Mouse (Mus musculus) olfactory bulb, adult 2 months (tissue): ENCODE measurements around the gene Olfr1200. TPM values are rescaled to one million over a fixed set of nuclear protein-coding genes. Genes with fewer than 3 reads are reported as not detected.

ENCODE experiments used
- H3K27ac ChIP-seq: fragments of 200-500 bp; 2 replicates; pipeline ENCODE4 v1.5.1; 2012; ENCODE audit warnings: low read depth, low read length; ENCODE audit not compliant: insufficient read depth
- H3K4me1 ChIP-seq: fragments of 200-500 bp; 2 replicates; pipeline ENCODE4 v1.6.1; 2012; ENCODE audit warnings: low read length; ENCODE audit not compliant: control insufficient read depth, insufficient read depth
- H3K4me3 ChIP-seq: fragments of 200-500 bp; 2 replicates; pipeline ENCODE4 v1.5.1; 2012; ENCODE audit warnings: mild to moderate bottlenecking, low read depth, low read length, moderate library complexity; ENCODE audit not compliant: insufficient read depth
- CTCF ChIP-seq: fragments of 200-500 bp; IDR thresholded peaks from 2 replicates; pipeline ENCODE4 v1.5.1; 2012; ENCODE audit warnings: low read depth, mild to moderate bottlenecking, low read length, moderate library complexity; ENCODE audit not compliant: insufficient read depth
- POLR2A ChIP-seq: fragments of 200-500 bp; IDR thresholded peaks from 2 replicates; pipeline ENCODE4 v1.6.1; 2012; ENCODE audit warnings: mild to moderate bottlenecking, low read depth, low read length, moderate library complexity; ENCODE audit not compliant: insufficient read depth
- WGBS: fragments of 180-500 bp; shearing (Covaris S2); methylation state at CpG from one replicate; pipeline ENCODE4 v1.1.7; 2018; 5-methylcytosine and 5-hydroxymethylcytosine counted together
- polyA plus RNA-seq: library from polyadenylated mRNA; stranded (reverse); fragments of >200 nt; gene quantifications from 2 replicates; pipeline ENCODE4 v1.2.4, GENCODE M21; 2012; ENCODE audit warnings: low replicate concordance; ENCODE audit not compliant: missing spikeins, insufficient read depth, insufficient read length

Olfr1200 gene
- polyA plus RNA-seq, result not detected in 2 replicates

DNA sequence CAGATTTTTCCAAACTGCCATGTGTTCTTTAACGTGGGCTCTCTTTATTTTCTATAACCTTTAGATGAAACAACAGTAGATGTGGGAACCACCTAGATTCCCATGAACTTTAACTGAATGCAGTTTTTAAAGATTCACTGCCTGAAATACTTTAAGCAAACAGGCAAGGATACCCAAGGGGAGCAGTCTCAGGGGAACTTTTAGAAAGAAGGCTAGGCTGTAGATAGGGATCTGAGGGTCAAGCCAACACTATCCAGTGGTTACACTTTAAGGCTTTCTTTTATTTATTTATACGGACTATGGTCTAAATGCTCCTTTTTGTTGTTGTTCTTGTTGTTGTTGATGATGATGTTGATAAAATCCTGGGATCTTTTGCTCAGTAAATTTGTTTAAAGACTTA lies at the start of gene Olfr1200:
TSS of gene Olfr1200 (minus strand) at position 101 of the 400 bp plus-strand sequence.
- no peak within 1 kb of the TSS for H3K27ac ChIP-seq

DNA sequence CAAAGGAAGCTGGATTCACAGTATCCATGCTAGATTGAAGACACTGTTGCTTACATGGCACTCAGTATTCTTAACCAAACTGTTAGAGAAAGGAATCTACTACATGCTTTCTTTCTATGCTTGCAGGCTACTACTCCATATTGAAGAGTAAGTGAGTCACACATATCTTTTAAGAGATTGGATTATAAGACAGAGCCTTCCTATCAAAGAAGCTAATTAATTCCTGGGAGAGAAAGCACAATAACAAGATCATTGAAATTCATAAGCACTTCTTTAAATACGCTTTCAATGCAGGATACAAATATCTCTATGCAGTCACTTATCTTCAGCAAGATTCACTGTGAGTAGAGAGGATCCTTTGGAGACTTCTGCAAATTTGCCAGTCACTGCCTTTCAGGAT lies 43.9 kb upstream of the Olfr1200 start, which contains the start of gene Olfr1202:
TSS of gene Olfr1202 (plus strand) at position 301 of the 400 bp plus-strand sequence.
- H3K27ac ChIP-seq, result no peak within 1 kb of the TSS
- WGBS, result 80% methylated on average over 1 of the region's 1 CpGs
- no peak for TF ChIP-seq POLR2A
- TF ChIP-seq CTCF, result no peak
- H3K4me3 ChIP-seq, result no peak within 1 kb of the TSS
- H3K4me1 ChIP-seq, result no peaks in the 10 kb centered on the region

More for the DNA sequence above, at the start of gene Olfr1200:
- 77% methylated on average over 2 of the region's 2 CpGs for WGBS
- TF ChIP-seq CTCF, result no peak
- no peak for TF ChIP-seq POLR2A
- Histone ChIP-seq H3K4me1 (no peaks in the 10 kb centered on the region), H3K4me3 (no peak within 1 kb of the TSS)

DNA sequence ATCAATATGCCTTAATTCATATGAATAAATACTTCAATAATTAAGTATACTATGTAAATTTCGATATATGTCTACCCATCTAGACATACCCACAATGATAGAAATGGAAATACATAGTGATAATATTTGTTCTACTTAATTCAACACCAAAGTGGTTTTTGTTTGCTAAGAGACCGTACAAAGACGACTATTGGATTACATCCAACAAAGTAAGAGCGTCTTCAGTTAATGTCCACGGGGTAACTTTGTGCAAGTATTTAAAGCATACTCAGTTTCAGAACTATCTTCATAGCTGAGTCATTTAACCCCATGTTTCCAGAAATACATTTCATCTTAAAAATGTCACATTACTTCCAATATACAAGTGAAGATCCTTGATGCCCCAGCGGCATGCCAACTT lies 22.4 kb upstream of the Olfr1200 start, which contains the start of gene Olfr1201:
TSS of gene Olfr1201 (plus strand) at position 301 of the 400 bp plus-strand sequence.
- H3K4me3 ChIP-seq, result no peak within 1 kb of the TSS
- H3K27ac ChIP-seq, result no peak within 1 kb of the TSS
- WGBS, result 82% methylated on average over 6 of the region's 6 CpGs
- no peaks in the 10 kb centered on the region for H3K4me1 ChIP-seq
- TF ChIP-seq POLR2A, result no peak
- TF ChIP-seq CTCF, result no peak

DNA sequence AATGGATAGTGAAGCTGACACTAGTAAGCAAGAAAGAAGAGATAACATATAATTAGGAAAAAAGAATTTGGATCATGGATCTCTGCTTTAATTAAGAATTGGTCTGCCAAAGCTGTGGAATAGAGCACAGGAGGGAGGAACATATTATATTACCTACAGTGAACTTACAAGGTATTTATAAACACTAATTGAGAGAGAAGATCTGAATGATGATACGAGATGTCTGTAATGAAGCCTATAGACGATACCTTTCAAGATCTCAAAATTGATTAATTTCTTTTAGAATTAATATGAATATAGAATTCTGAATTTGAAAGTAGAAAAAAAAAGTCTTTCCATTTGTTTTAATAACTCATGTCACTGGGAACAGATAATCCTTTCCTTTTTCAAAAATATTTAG lies 9.9 kb downstream of the Olfr1200 start, which contains the start of gene Olfr1199:
TSS of gene Olfr1199 (minus strand) at position 101 of the 400 bp plus-strand sequence.
- WGBS, result 90% methylated on average over 2 of the region's 2 CpGs
- no peak within 1 kb of the TSS for H3K27ac ChIP-seq
- no peaks in the 10 kb centered on the region for H3K4me1 ChIP-seq
- H3K4me3 ChIP-seq, result no peak within 1 kb of the TSS
- TF ChIP-seq POLR2A, result no peak
- TF ChIP-seq CTCF, result no peak

DNA sequence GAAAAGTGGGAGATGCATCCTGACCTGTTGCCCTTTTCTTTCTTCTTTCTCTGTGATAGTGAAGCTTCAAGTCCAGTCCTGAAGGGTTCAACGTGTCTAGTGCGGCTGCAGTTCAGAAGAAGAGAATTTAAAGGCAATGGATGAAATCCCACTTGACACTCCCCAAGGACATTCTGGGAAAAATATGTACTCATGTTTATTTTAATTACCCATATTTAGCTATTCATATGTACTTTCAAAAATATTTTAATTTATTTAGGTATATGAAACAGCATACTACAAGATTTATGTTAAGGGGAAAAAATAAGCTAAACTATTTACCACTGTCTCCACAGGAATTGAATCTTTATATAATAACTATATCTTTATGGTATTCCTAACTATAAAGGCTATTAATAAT lies 19.0 kb downstream of the Olfr1200 start, which contains the start of gene Olfr1198:
TSS of gene Olfr1198 (minus strand) at position 101 of the 400 bp plus-strand sequence.
- Histone ChIP-seq H3K27ac (no peak within 1 kb of the TSS), H3K4me1 (no peaks in the 10 kb centered on the region), H3K4me3 (no peak within 1 kb of the TSS)
- no peak for TF ChIP-seq POLR2A
- TF ChIP-seq CTCF, result no peak
- WGBS, result 95% methylated on average over 2 of the region's 2 CpGs

DNA sequence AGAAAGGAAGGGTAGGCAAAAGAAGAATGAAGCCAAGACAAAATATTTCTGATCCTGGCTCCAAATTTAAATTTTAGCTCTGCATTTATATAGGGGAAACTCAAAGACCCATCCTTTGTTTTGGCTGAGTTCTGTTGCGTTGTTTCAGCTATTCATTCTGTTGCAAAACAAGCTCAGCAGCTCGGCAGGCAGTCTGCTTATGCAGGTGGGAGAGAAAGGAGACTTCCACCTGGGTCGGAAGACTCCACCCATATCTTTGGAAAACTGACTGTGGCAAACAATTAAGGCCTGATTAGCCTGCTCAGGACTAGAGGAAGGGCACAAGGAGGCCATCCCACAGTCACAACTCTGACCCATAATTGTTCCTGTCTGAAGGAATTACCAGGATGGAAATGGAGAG lies 26.9 kb downstream of the Olfr1200 start:
- TF ChIP-seq POLR2A (no peak), CTCF (no peak)
- no peak overlapping the region for H3K4me3 ChIP-seq
- WGBS, result 70% methylated on average over 3 of the region's 3 CpGs

DNA sequence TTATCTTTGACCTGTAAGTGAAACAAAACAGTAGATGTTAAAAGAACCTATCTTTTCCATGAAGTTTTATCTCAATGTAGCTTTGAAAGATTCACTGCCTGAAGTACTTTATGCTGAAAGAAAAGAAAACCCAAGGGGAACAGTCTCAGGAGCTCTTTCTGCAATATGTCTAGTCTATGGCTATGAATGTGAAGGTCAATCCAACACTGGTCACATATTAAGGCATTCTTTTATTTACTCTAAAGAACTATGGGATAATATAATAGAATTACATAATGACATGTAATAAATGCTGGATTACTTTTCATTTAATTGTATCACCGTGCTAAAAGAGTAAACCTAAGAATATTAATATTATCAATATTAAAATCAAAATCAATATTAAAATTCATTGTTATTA lies 38.0 kb downstream of the Olfr1200 start, which contains the start of gene Olfr1197:
TSS of gene Olfr1197 (minus strand) at position 101 of the 400 bp plus-strand sequence.
- WGBS, result 83% methylated on average over 1 of the region's 1 CpGs
- TF ChIP-seq CTCF (no peak), POLR2A (no peak)
- H3K27ac ChIP-seq, result no peak within 1 kb of the TSS
- H3K4me3 ChIP-seq, result no peak within 1 kb of the TSS
- no peaks in the 10 kb centered on the region for H3K4me1 ChIP-seq

More for the DNA sequence above, 26.9 kb downstream of the Olfr1200 start:
- Histone ChIP-seq H3K4me1 (no peaks in the 10 kb centered on the region), H3K27ac (no peak overlapping the region)

Other genes starting within 250 kb of the Olfr1200 start
- gene Olfr1188, start 213.6 kb downstream of the Olfr1200 start, polyA plus RNA-seq, result not detected in 2 replicates
- gene Olfr1189, start 184.0 kb downstream of the Olfr1200 start, polyA plus RNA-seq, result not detected in 2 replicates
- gene Olfr1191-ps1, start 129.9 kb downstream of the Olfr1200 start, polyA plus RNA-seq, result not detected in 2 replicates
- 63.7 TPM in 1 of 2 replicates, not detected in the other for gene Olfr1192-ps1, start 122.0 kb downstream of the Olfr1200 start, polyA plus RNA-seq
- not detected in 2 replicates for gene Olfr1193, start 94.9 kb downstream of the Olfr1200 start, polyA plus RNA-seq
- gene Olfr1195, start 81.3 kb downstream of the Olfr1200 start, polyA plus RNA-seq, result not detected in 2 replicates
- not detected in 2 replicates for gene Olfr1196, start 65.9 kb downstream of the Olfr1200 start, polyA plus RNA-seq
- gene Olfr1197, start 38.1 kb downstream of the Olfr1200 start, polyA plus RNA-seq, result not detected in 2 replicates
- gene Olfr1198, start 19.1 kb downstream of the Olfr1200 start, polyA plus RNA-seq, result not detected in 2 replicates
- not detected in 2 replicates for gene Olfr1199, start 10.0 kb downstream of the Olfr1200 start, polyA plus RNA-seq
- gene Olfr1201, start 22.5 kb upstream of the Olfr1200 start, polyA plus RNA-seq, result not detected in 2 replicates
- not detected in 2 replicates for gene Olfr1202, start 44.0 kb upstream of the Olfr1200 start, polyA plus RNA-seq
- gene Olfr1205, start 59.2 kb upstream of the Olfr1200 start, polyA plus RNA-seq, result not detected in 2 replicates
- gene Olfr1204, start 78.8 kb upstream of the Olfr1200 start, polyA plus RNA-seq, result not detected in 2 replicates
- gene Olfr1206, start 92.7 kb upstream of the Olfr1200 start, polyA plus RNA-seq, result not detected in 2 replicates
- gene Olfr1208, start 131.8 kb upstream of the Olfr1200 start, polyA plus RNA-seq, result not detected in 2 replicates
- gene Olfr1209, start 144.7 kb upstream of the Olfr1200 start, polyA plus RNA-seq, result not detected in 2 replicates
- gene Olfr1211, start 167.6 kb upstream of the Olfr1200 start, polyA plus RNA-seq, result not detected in 2 replicates
- not detected in 2 replicates for gene Olfr1212, start 183.5 kb upstream of the Olfr1200 start, polyA plus RNA-seq
- not detected in 2 replicates for gene Gm13762, start 209.8 kb upstream of the Olfr1200 start, polyA plus RNA-seq
- not detected in 2 replicates for gene Olfr1214, start 222.2 kb upstream of the Olfr1200 start, polyA plus RNA-seq
- not detected in 2 replicates for gene Olfr1215, start 236.5 kb upstream of the Olfr1200 start, polyA plus RNA-seq
- gene Olfr1216, start 247.9 kb upstream of the Olfr1200 start, polyA plus RNA-seq, result not detected in 2 replicates